Mouse (Mus musculus) lung, postnatal 0 days (tissue): ENCODE data around the gene Syndig1l. TPM values are rescaled to one million over a fixed set of nuclear protein-coding genes. Genes with fewer than 3 reads are reported as not detected.
A peak's percentile ranks its signal among the peaks of the same experiment; 100 is the strongest.

Source experiments
- ATAC-seq: fragments of 200-750 bp; cut with Nextera tagmentation; 2 replicates; pipeline ENCODE4 v1.8.0; 2017; ENCODE audit warnings: moderate library complexity
- DNase-seq: peaks from one replicate; pipeline ENCODE4 v3.0.0-alpha.2; 2016; ENCODE audit warnings: low spot score
- H3K27ac ChIP-seq: fragments of 300-500 bp; sonication (generic); 2 replicates; pipeline ENCODE4 v1.5.1; 2014; ENCODE audit warnings: antibody characterized with exemption, mild to moderate bottlenecking, low read length, mixed read lengths
- H3K27me3 ChIP-seq: fragments of 300-500 bp; sonication (generic); replicated peaks from 2 replicates; pipeline ENCODE4 v1.6.1; 2014; ENCODE audit warnings: low read length, mixed read lengths; ENCODE audit not compliant: insufficient read depth
- H3K36me3 ChIP-seq: fragments of 300-500 bp; sonication (generic); 2 replicates; pipeline ENCODE4 v1.6.1; 2014; ENCODE audit warnings: low read length, mixed read lengths; ENCODE audit not compliant: insufficient read depth
- H3K4me1 ChIP-seq: fragments of 300-500 bp; sonication (generic); 2 replicates; pipeline ENCODE4 v1.6.1; 2014; ENCODE audit warnings: antibody characterized with exemption, low read depth, low read length, mixed read lengths; ENCODE audit not compliant: insufficient read depth
- H3K4me2 ChIP-seq: fragments of 300-500 bp; sonication (generic); replicated peaks from 2 replicates; pipeline ENCODE4 v1.6.1; 2014; ENCODE audit warnings: low read depth, mild to moderate bottlenecking, low read length, moderate library complexity, mixed read lengths
- H3K4me3 ChIP-seq: fragments of 300-500 bp; sonication (generic); 2 replicates; pipeline ENCODE4 v1.5.1; 2014; ENCODE audit warnings: low read depth, low read length
- H3K9ac ChIP-seq: fragments of 300-500 bp; sonication (generic); replicated peaks from 2 replicates; pipeline ENCODE4 v1.6.1; 2014; ENCODE audit warnings: low read depth, mild to moderate bottlenecking
- H3K9me3 ChIP-seq: fragments of 300-500 bp; sonication (generic); 2 replicates; pipeline ENCODE4 v1.6.1; 2016; ENCODE audit warnings: low read length, mixed read lengths
- CTCF ChIP-seq: IDR thresholded peaks from 2 replicates; pipeline ENCODE4 v1.5.1; 2016; ENCODE audit warnings: antibody characterized with exemption, mild to moderate bottlenecking
- EP300 ChIP-seq: IDR thresholded peaks from 2 replicates; pipeline ENCODE4 v1.6.1; 2016; ENCODE audit warnings: antibody characterized with exemption, mild to moderate bottlenecking, control low read depth
- WGBS: fragments of 180-500 bp; shearing (Covaris S2); extraction: QIAGEN DNeasy Blood & Tissue Kit; methylation state at CpG from one replicate; pipeline ENCODE4 v1.1.7; 2014; 5-methylcytosine and 5-hydroxymethylcytosine counted together
- polyA plus RNA-seq: library from polyadenylated mRNA; unstranded; fragments of >200 nt; fragmentation: Nextera tagmentation; extraction: Ambion mirVana; gene quantifications from 2 replicates; pipeline ENCODE4 v1.2.1, GENCODE M21; 2015

Syndig1l gene
- not detected in 2 replicates for polyA plus RNA-seq

DNA sequence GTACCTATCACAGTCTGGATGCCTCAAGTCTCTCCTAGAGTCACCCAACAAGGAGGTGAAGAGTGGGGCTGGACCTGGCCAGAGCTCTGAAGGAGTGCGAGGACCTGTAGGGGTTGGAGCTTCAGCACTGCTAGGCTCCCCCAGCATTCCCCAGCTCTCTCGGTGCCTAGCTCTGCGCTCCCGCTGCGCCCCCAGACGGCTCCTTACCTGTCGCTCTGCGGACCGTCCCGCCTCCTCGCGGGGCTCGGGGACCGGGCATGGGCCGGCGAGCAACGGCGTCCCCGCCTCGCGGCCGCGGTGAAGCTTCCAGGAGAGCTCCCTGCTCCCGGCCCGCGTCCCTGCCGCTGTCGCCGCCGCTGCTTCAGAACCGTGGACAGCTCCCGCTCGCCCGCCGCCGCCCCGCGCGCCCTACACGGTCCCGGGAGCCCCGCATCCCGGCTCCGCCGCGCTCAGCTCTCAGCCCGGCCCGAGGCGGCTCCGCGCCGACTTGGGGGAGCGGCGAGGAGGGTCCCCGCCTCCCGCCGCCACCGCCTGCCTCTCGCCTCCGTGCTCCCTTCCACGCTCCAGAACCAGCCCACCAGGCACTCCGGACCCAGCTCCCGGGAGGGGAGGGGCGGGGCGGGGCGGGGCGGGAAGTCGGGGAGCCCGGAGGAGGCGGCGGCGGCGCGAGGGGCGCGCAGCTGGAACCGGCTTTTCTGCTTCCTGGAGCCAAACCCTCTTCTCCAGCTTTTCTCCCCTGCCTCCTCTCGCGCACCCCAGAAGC is at the start of gene Syndig1l:
Gene Syndig1l, minus strand, starts transcription at position 513 of the 763 bp plus-strand sequence.
- Histone ChIP-seq H3K4me1 (no peaks in the 10 kb centered on the region), H3K4me3 (peak within 1 kb of the TSS; percentile 40), H3K27ac (no peak within 1 kb of the TSS), H3K9me3 (no peaks in the 10 kb centered on the region), H3K27me3 (peaks cover 15% of the 10 kb centered on the region), H3K4me2 (peak within 1 kb of the TSS; percentile 76), H3K9ac (no peak within 1 kb of the TSS), H3K36me3 (no peaks in the 10 kb centered on the region)
- DNase-seq (peak; percentile 75), ATAC-seq (peak; percentile 94)
- WGBS = under 1% methylated on average over 43 of the region's 79 CpGs
- TF ChIP-seq CTCF (0 out of 2 replicates have a peak, but pooled peaks have one; percentile 8), EP300 (no peak)

DNA sequence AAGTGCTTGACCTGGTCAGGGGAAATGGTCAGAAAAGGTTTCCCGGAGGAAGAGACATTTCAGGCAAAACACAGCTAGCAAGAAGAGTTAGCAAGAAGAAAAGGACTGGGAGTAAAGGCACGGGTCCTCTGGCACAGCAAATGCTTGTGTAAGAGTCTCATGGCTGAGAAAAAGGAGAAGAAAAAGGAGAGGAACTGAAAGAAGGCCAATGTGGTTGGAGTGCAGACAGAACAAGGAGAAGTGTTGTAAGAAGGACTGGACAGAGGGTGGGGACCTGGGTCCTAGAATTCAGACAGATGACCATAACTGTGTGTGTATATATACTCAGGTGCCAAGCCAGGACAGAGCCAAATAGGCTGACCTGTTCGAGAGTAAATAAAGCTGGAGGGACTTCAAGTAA is 49.5 kb upstream of the Syndig1l start:
- ATAC-seq = no peak
- TF ChIP-seq CTCF = no peak
- TF ChIP-seq EP300 = no peak
- Histone ChIP-seq H3K4me3 (no peak overlapping the region), H3K4me2 (no peak overlapping the region), H3K9ac (no peak overlapping the region), H3K27ac (no peak overlapping the region), H3K4me1 (no peaks in the 10 kb centered on the region), H3K36me3 (no peaks in the 10 kb centered on the region), H3K9me3 (no peaks in the 10 kb centered on the region), H3K27me3 (no peaks in the 10 kb centered on the region)
- DNase-seq = peak; percentile 54
- WGBS = 56% methylated on average over 3 of the region's 3 CpGs

DNA sequence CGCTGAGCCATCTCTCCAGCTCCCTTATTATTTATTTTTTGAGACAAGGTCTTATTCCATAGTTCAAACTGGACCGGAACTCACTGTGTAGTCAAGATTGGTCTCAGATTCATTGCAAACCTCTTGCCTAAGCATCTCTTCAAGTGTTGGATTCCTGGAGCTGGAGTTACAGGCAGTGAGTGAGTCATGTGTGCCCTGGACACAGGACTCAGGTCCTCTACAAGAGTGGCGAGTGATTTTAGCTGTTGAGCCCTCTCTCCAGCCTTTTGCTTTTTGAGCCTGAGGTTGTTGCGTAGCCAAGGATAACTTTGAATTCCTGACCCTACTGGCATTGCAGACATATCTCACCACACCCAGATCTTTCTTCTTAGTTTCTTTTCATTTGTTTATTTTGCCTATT is 47.1 kb upstream of the Syndig1l start:
- Histone ChIP-seq H3K9ac (no peak overlapping the region), H3K4me2 (no peak overlapping the region), H3K27ac (no peak overlapping the region), H3K36me3 (no peaks in the 10 kb centered on the region), H3K4me3 (no peak overlapping the region), H3K9me3 (no peaks in the 10 kb centered on the region), H3K4me1 (no peaks in the 10 kb centered on the region), H3K27me3 (no peaks in the 10 kb centered on the region)
- 46% methylated on average over 4 of the region's 4 CpGs for WGBS
- DNase-seq (peak; percentile 63), ATAC-seq (peak; percentile 57)
- TF ChIP-seq EP300 (no peak), CTCF (no peak)

DNA sequence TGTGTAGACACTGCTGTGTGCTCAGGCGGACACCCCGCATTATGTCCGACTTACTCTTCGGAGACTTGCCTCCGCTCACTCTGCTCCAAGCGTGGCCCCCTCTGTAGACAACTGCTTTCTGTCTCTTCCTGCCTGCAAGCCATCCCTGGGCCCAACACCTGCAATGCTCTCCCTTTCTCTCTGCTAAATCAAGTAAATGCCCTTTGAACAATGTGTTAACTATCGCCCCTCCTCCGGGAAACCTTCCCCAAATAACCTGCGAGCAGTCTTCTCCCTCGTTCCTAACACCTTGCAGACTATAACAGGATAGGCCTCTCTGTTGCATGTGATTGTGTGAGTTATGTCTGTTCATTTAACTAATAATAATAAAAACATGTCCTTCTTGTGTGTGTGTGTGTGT is 44.9 kb upstream of the Syndig1l start:
- Histone ChIP-seq H3K9ac (no peak overlapping the region), H3K4me1 (no peaks in the 10 kb centered on the region), H3K4me3 (no peak overlapping the region), H3K27me3 (no peaks in the 10 kb centered on the region), H3K36me3 (no peaks in the 10 kb centered on the region), H3K9me3 (no peaks in the 10 kb centered on the region), H3K4me2 (no peak overlapping the region), H3K27ac (no peak overlapping the region)
- no peak for DNase-seq
- TF ChIP-seq EP300 (no peak), CTCF (no peak)
- no peak for ATAC-seq
- WGBS = 79% methylated on average over 10 of the region's 10 CpGs

DNA sequence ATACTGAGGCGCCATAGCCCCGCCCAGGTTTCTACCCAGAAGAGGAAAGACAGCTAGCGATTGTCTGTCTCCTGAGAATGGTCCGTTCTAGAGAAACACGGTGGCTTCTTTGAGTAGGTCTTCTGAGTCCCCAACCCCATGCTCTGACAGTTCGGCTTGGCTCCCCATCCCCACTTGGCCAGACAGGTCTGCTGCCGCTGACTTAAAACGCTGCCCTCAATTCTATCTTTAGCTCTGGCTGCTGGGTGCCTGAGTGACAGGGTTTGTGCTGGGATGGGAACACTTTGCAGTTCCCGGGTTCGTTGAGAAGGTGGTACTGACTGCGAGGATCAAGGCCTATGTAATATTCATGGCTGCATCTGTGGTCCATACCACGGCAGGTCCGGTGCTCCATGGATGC is 34.7 kb upstream of the Syndig1l start:
- no peak overlapping the region for H3K4me3 ChIP-seq
- H3K27ac ChIP-seq = no peak overlapping the region
- H3K27me3 ChIP-seq = no peaks in the 10 kb centered on the region
- no peak for ATAC-seq
- no peak overlapping the region for H3K4me2 ChIP-seq
- H3K36me3 ChIP-seq = no peaks in the 10 kb centered on the region
- no peak for TF ChIP-seq EP300
- TF ChIP-seq CTCF = no peak
- 67% methylated on average over 13 of the region's 13 CpGs for WGBS
- no peak overlapping the region for H3K9ac ChIP-seq
- H3K4me1 ChIP-seq = no peaks in the 10 kb centered on the region
- H3K9me3 ChIP-seq = no peaks in the 10 kb centered on the region
- no peak for DNase-seq

DNA sequence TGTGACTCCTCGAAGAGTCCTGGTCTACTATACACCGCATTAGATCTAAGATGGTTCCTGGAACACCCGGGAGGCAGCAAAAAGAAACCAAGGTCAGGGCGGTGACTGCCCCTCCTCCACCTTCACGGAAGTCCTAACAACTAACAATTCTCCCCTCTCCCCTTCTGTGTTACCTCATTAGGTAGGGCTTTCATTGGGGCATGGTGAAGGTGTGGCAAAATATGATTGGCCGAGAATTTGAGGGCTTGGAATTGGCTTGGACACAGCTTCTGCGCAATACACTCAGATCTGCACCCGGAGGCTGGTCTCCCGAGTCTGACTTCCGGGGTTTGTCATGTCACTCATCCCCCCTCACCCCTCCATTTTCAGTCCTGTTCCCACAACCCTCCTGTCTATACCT is 29.8 kb upstream of the Syndig1l start:
- no peak for DNase-seq
- H3K27me3 ChIP-seq = no peaks in the 10 kb centered on the region
- no peak overlapping the region for H3K4me2 ChIP-seq
- no peaks in the 10 kb centered on the region for H3K4me1 ChIP-seq
- ATAC-seq = no peak
- H3K9me3 ChIP-seq = no peaks in the 10 kb centered on the region
- no peaks in the 10 kb centered on the region for H3K36me3 ChIP-seq
- TF ChIP-seq CTCF (no peak), EP300 (no peak)
- H3K9ac ChIP-seq = no peak overlapping the region
- 88% methylated on average over 10 of the region's 10 CpGs for WGBS
- no peak overlapping the region for H3K27ac ChIP-seq
- no peak overlapping the region for H3K4me3 ChIP-seq
